Mouse (Mus musculus): Measurements from ENCODE around the gene Hyal3.

DNA sequence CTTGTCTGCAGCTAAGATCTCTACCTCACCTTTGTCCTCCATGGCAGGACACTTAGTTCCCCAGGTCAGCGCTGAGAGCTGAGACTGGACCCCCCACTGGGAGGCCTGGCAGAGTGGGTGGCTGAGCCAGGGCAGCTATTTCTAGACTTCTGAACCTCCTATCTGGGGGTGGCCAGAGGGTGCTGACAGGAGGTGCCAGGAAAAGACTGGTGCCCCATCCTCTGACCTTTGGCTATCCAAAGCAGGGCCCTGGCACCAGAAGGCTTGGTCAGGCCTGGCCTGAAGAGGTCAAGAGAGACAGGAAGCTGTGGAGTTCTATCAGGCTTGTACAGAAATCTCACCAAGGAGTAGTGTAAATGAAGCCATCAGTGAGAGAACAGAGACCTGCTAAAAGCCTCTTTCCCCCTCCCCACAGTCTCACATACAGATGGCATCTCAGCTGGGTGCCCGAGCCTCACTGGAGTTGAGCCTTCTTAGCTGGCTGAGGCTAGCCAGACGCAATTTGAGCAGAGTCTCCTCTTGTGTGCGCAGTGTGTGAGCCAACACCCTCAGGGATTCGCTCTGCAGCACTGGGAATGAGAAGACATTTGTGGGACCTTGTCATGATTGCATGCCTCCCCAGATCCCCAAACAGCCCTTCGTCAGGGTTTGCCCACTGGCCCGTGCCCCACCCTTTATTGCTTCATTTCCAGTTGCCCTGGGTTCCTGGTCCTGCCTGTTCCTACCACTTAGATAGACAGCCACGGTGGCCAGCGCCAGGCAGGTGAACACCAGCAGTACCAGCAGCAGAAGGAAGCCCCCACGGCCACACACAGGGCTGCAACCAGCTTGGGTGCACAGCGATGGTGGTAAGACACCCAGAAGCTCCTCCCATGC is 12.7 kb downstream of the Hyal3 start:
- TF ChIP-seq POLR2A (IDR thresholded peaks at IDR 0.05; ENCODE audit: extremely low read depth, insufficient read depth, low read length) (no peak), CTCF (IDR thresholded peaks at IDR 0.05; ENCODE audit: low read depth, low read length) (no peak)
